ENCODE assay signal across 9 mouse cellular contexts in genomic region chr1:171343922-171344677, GRCm38 (mm10). TPM values are rescaled to one million over a fixed set of nuclear protein-coding genes. Genes with fewer than 3 reads are reported as not detected.
DNase-seq lines count a peak whose midpoint lies in the region; ATAC-seq lines count a peak whose summit lies in the region.
"Had no signal": no experiment of that assay in that cellular context is flagged by ENCODE, and none has a peak within 500 bp of the region (broad histone marks: within the 10 kb centered on the region; RNA-seq: fewer than 3 reads in every experiment).

No protein-coding gene starts in this region.

- peak overlapping the region; percentile 65; the same call in 1 of the 2 replicates for H3K4me2 ChIP-seq in heart, embryonic 16.5 days (ENCODE audit: low read depth, low read length)
- H3K4me2 ChIP-seq in hindbrain, embryonic 11.5 days (replicated peaks; ENCODE audit: low read depth, low read length), result no peak overlapping the region
- H3K4me2 ChIP-seq in limb, embryonic 12.5 days, result peak overlapping the region; percentile 89
- peak overlapping the region; percentile 90 for H3K4me2 ChIP-seq in neural tube, embryonic 15.5 days

- ATAC-seq in heart, embryonic 16.5 days (replicated peaks; ENCODE audit: extremely low read depth, insufficient read depth, low FRiP score), result peak; percentile 16; the same call in 1 of the 2 replicates
- ATAC-seq in hindbrain, embryonic 11.5 days (ENCODE audit: low FRiP score), result no peak
- ATAC-seq in limb, embryonic 12.5 days (ENCODE audit: insufficient number of reproducible peaks, insufficient read depth, low FRiP score, low TSS enrichment, low read depth), result no peak
- ATAC-seq in neural tube, embryonic 15.5 days (ENCODE audit: low FRiP score), result no peak

- peaks cover 28% of the 10 kb centered on the region for H3K36me3 ChIP-seq in heart, embryonic 16.5 days (ENCODE audit: control insufficient read depth, insufficient read depth)
- H3K36me3 ChIP-seq in hindbrain, embryonic 11.5 days (ENCODE audit: control insufficient read depth, insufficient read depth, low read length), result no peaks in the 10 kb centered on the region
- H3K36me3 ChIP-seq in limb, embryonic 12.5 days, result peaks cover 55% of the 10 kb centered on the region
- H3K36me3 ChIP-seq in neural tube, embryonic 15.5 days, result peaks cover 43% of the 10 kb centered on the region

- H3K27me3 ChIP-seq in heart, embryonic 16.5 days (ENCODE audit: control insufficient read depth, insufficient read depth, low read length), result no peaks in the 10 kb centered on the region
- no peaks in the 10 kb centered on the region for H3K27me3 ChIP-seq in hindbrain, embryonic 11.5 days (ENCODE audit: control insufficient read depth, insufficient read depth, low read length)
- no peaks in the 10 kb centered on the region for H3K27me3 ChIP-seq in limb, embryonic 12.5 days
- no peaks in the 10 kb centered on the region for H3K27me3 ChIP-seq in neural tube, embryonic 15.5 days (replicated peaks)

- DNase-seq in heart, adult 11 months, result no peak
- peak; percentile 30 to 41 for DNase-seq in adrenal gland, adult 18-20 months (ENCODE audit: low spot score in 2 of 2)
- DNase-seq in hindbrain, embryonic 11.5 days (ENCODE audit: low spot score), result peak; percentile 13
- DNase-seq in frontal cortex, postnatal 36 days (ENCODE audit: low spot score in 2 of 2), result no peak
- DNase-seq in layer of hippocampus, adult 9-11 months, result no peak

- no peak overlapping the region for H3K4me3 ChIP-seq in heart, embryonic 16.5 days (ENCODE audit: low read length)
- no peak overlapping the region for H3K4me3 ChIP-seq in hindbrain, embryonic 11.5 days (ENCODE audit: low read depth, low read length)
- H3K4me3 ChIP-seq in limb, embryonic 12.5 days (replicated peaks), result peak overlapping the region; percentile 87; the same call in 1 of the 2 replicates
- peak overlapping the region; percentile 94; the same call in 1 of the 2 replicates for H3K4me3 ChIP-seq in neural tube, embryonic 15.5 days (replicated peaks)

- no peak overlapping the region for H3K27ac ChIP-seq in heart, embryonic 16.5 days (ENCODE audit: low read length)
- no peak overlapping the region for H3K27ac ChIP-seq in hindbrain, embryonic 11.5 days (ENCODE audit: low read depth, low read length)
- H3K27ac ChIP-seq in limb, embryonic 12.5 days, result no peak overlapping the region
- no peak overlapping the region for H3K27ac ChIP-seq in neural tube, embryonic 15.5 days (replicated peaks)
- H3K27ac ChIP-seq: macrophage had no signal

- H3K9me3 ChIP-seq in heart, embryonic 16.5 days (replicated peaks; ENCODE audit: control insufficient read depth, low read length), result 0 out of 2 replicates have a peak, but pooled peaks cover 4% of the 10 kb centered on the region
- H3K9me3 ChIP-seq in hindbrain, embryonic 11.5 days (ENCODE audit: control insufficient read depth, low read length), result no peaks in the 10 kb centered on the region
- H3K9me3 ChIP-seq in limb, embryonic 12.5 days, result peaks cover 5% of the 10 kb centered on the region; the same call in 1 of the 2 replicates
- H3K9me3 ChIP-seq in neural tube, embryonic 15.5 days (replicated peaks), result no peaks in the 10 kb centered on the region

- WGBS in heart, embryonic 16.5 days, result 74% methylated on average over 9 of the region's 9 CpGs
- 92% methylated on average over 8 of the region's 9 CpGs for WGBS in hindbrain, embryonic 11.5 days
- WGBS in limb, embryonic 12.5 days, result 80% methylated on average over 9 of the region's 9 CpGs
- WGBS in neural tube, embryonic 15.5 days, result 76% methylated on average over 9 of the region's 9 CpGs

- peaks cover 12% of the 10 kb centered on the region for H3K4me1 ChIP-seq in heart, embryonic 16.5 days (ENCODE audit: control insufficient read depth, insufficient read depth, low read length)
- no peaks in the 10 kb centered on the region; the same call in 1 of the 2 replicates for H3K4me1 ChIP-seq in hindbrain, embryonic 11.5 days (replicated peaks; ENCODE audit: control insufficient read depth, insufficient read depth, low read length)
- H3K4me1 ChIP-seq in limb, embryonic 12.5 days (replicated peaks), result peaks cover 17% of the 10 kb centered on the region
- peaks cover 43% of the 10 kb centered on the region for H3K4me1 ChIP-seq in neural tube, embryonic 15.5 days

- H3K9ac ChIP-seq in heart, embryonic 16.5 days (ENCODE audit: low read length), result no peak overlapping the region
- H3K9ac ChIP-seq in hindbrain, embryonic 11.5 days (ENCODE audit: low read depth, low read length), result no peak overlapping the region
- no peak overlapping the region for H3K9ac ChIP-seq in limb, embryonic 12.5 days (replicated peaks)
- H3K9ac ChIP-seq in neural tube, embryonic 15.5 days (replicated peaks), result no peak overlapping the region

RNA-seq across cellular contexts. Expression of gene Nit1, which starts 1.3 kb away (rescaled TPM):
- 34.4 and 38.5 TPM in 2 replicates for polyA plus RNA-seq in heart, embryonic 16.5 days (2015; fragmentation: Nextera tagmentation; extraction: Ambion mirVana)
- total RNA-seq in adrenal gland, adult 18-20 months (2021), result 10 to 100 TPM; 68.9 to 71.0 TPM
- polyA plus RNA-seq in hindbrain, embryonic 11.5 days (2014; fragmentation: Nextera tagmentation; extraction: Ambion mirVana), result 30.7 and 35.3 TPM in 2 replicates
- polyA plus RNA-seq in limb, embryonic 12.5 days (2016; fragmentation: Nextera tagmentation; extraction: Ambion mirVana), result 43.8 and 43.9 TPM in 2 replicates
- 53.0 and 53.1 TPM in 2 replicates for polyA plus RNA-seq in neural tube, embryonic 15.5 days (2015; fragmentation: Nextera tagmentation; extraction: Ambion mirVana)

RNA-seq across cellular contexts. Expression of gene Pfdn2, which starts 1.4 kb away (rescaled TPM):
- 76.4 and 84.5 TPM in 2 replicates for polyA plus RNA-seq in heart, embryonic 16.5 days (2015; fragmentation: Nextera tagmentation; extraction: Ambion mirVana)
- total RNA-seq in adrenal gland, adult 18-20 months (2021), result 100 to 1,000 TPM; 137 to 168 TPM
- 68.3 and 68.4 TPM in 2 replicates for polyA plus RNA-seq in hindbrain, embryonic 11.5 days (2014; fragmentation: Nextera tagmentation; extraction: Ambion mirVana)
- 123 and 128 TPM in 2 replicates for polyA plus RNA-seq in limb, embryonic 12.5 days (2016; fragmentation: Nextera tagmentation; extraction: Ambion mirVana)
- 146 and 162 TPM in 2 replicates for polyA plus RNA-seq in neural tube, embryonic 15.5 days (2015; fragmentation: Nextera tagmentation; extraction: Ambion mirVana)

RNA-seq across cellular contexts. Expression of gene Dedd, which starts 15.2 kb away (rescaled TPM):
- 36.0 and 37.6 TPM in 2 replicates for polyA plus RNA-seq in heart, embryonic 16.5 days (2015; fragmentation: Nextera tagmentation; extraction: Ambion mirVana)
- 10 to 100 TPM; 38.1 to 38.3 TPM for total RNA-seq in adrenal gland, adult 18-20 months (2021)
- 46.6 and 49.5 TPM in 2 replicates for polyA plus RNA-seq in hindbrain, embryonic 11.5 days (2014; fragmentation: Nextera tagmentation; extraction: Ambion mirVana)
- polyA plus RNA-seq in limb, embryonic 12.5 days (2016; fragmentation: Nextera tagmentation; extraction: Ambion mirVana), result 59.2 and 62.9 TPM in 2 replicates
- polyA plus RNA-seq in neural tube, embryonic 15.5 days (2015; fragmentation: Nextera tagmentation; extraction: Ambion mirVana), result 44.1 and 49.9 TPM in 2 replicates

RNA-seq across cellular contexts. Expression of gene Klhdc9, which starts 16.5 kb away (rescaled TPM):
- polyA plus RNA-seq in heart, embryonic 16.5 days (2015; fragmentation: Nextera tagmentation; extraction: Ambion mirVana), result 0.71 and 1.0 TPM in 2 replicates
- 1 to 10 TPM; 1.3 to 2.4 TPM for total RNA-seq in adrenal gland, adult 18-20 months (2021)
- polyA plus RNA-seq in hindbrain, embryonic 11.5 days (2014; fragmentation: Nextera tagmentation; extraction: Ambion mirVana), result 1.3 and 2.0 TPM in 2 replicates
- polyA plus RNA-seq in limb, embryonic 12.5 days (2016; fragmentation: Nextera tagmentation; extraction: Ambion mirVana), result 2.0 and 2.2 TPM in 2 replicates
- 4.0 and 4.1 TPM in 2 replicates for polyA plus RNA-seq in neural tube, embryonic 15.5 days (2015; fragmentation: Nextera tagmentation; extraction: Ambion mirVana)

RNA-seq across cellular contexts. Expression of gene Nectin4, which starts 25.8 kb away (rescaled TPM):
- 0.39 and 0.81 TPM in 2 replicates for polyA plus RNA-seq in heart, embryonic 16.5 days (2015; fragmentation: Nextera tagmentation; extraction: Ambion mirVana)
- total RNA-seq in adrenal gland, adult 18-20 months (2021), result under 1 TPM; 0.20 to 0.45 TPM
- 0.66 and 0.96 TPM in 2 replicates for polyA plus RNA-seq in hindbrain, embryonic 11.5 days (2014; fragmentation: Nextera tagmentation; extraction: Ambion mirVana)
- 6.2 and 7.8 TPM in 2 replicates for polyA plus RNA-seq in limb, embryonic 12.5 days (2016; fragmentation: Nextera tagmentation; extraction: Ambion mirVana)
- 3.7 and 5.6 TPM in 2 replicates for polyA plus RNA-seq in neural tube, embryonic 15.5 days (2015; fragmentation: Nextera tagmentation; extraction: Ambion mirVana)

Comparison
In these comparisons a context has a peak if more than half of its experiments do, and no peak if none do; other contexts are left out.
1. H3K4me3 ChIP-seq: peak in limb, embryonic 12.5 days (single experiment) and neural tube, embryonic 15.5 days (single experiment); none in heart, embryonic 16.5 days (single experiment) and hindbrain, embryonic 11.5 days (single experiment).
2. DNase-seq: peak in adrenal gland, adult 18-20 months (2 of 2) and hindbrain, embryonic 11.5 days (single experiment); none in heart, adult 11 months (single experiment), frontal cortex, postnatal 36 days (0 of 2) and layer of hippocampus, adult 9-11 months (single experiment).